Mouse (Mus musculus): ENCODE measurements around the gene Dapk1. TPM values are rescaled to one million over a fixed set of nuclear protein-coding genes. Genes with fewer than 3 reads are reported as not detected.

Gene Dapk1
- total and polyA plus RNA-seq, 3 experiments: 26.0 to 27.1 (median 26.3) TPM

GRCm38 (mm10) chr13:60635636-60636035, 33.9 kb downstream of the Dapk1 start:
- H3K9ac ChIP-seq (ENCODE audit: low read depth, low read length): no peak overlapping the region
- H3K36me3 ChIP-seq (ENCODE audit: control insufficient read depth, insufficient read depth, low read length): peaks cover 14% of the 10 kb centered on the region
- 39% methylated on average over 6 of the region's 6 CpGs for WGBS
- peaks cover 2% of the 10 kb centered on the region; the same call in 1 of the 2 replicates for H3K79me2 ChIP-seq (replicated peaks; ENCODE audit: control insufficient read depth, insufficient read depth, low read length)
- no peak overlapping the region for H3K4me3 ChIP-seq
- TF ChIP-seq EP300 (IDR thresholded peaks at IDR 0.05; ENCODE audit: insufficient read depth, low read depth, low read length) (no peak), CTCF (IDR thresholded peaks at IDR 0.05) (no peak), POLR2A (IDR thresholded peaks at IDR 0.05; ENCODE audit: insufficient read depth, low read depth, low read length) (no peak)
- H3K4me1 ChIP-seq (ENCODE audit: control insufficient read depth, insufficient read depth, low read length): peaks cover 12% of the 10 kb centered on the region
- peak overlapping the region; percentile 54 for H3K27ac ChIP-seq
- H3K27me3 ChIP-seq (ENCODE audit: control insufficient read depth, insufficient read depth, low read length): no peaks in the 10 kb centered on the region
- DNase-seq: no peak
- intact Hi-C loops (cut with DNase I): no loop called here

GRCm38 (mm10) chr13:60639482-60640055, 37.8 kb downstream of the Dapk1 start:
- H3K79me2 ChIP-seq (replicated peaks; ENCODE audit: control insufficient read depth, insufficient read depth, low read length): peaks cover 2% of the 10 kb centered on the region
- no peaks in the 10 kb centered on the region for H3K27me3 ChIP-seq (ENCODE audit: control insufficient read depth, insufficient read depth, low read length)
- no peak overlapping the region for H3K9ac ChIP-seq (ENCODE audit: low read depth, low read length)
- peaks cover 7% of the 10 kb centered on the region for H3K4me1 ChIP-seq (ENCODE audit: control insufficient read depth, insufficient read depth, low read length)
- H3K36me3 ChIP-seq (ENCODE audit: control insufficient read depth, insufficient read depth, low read length): peaks cover 12% of the 10 kb centered on the region
- no peak overlapping the region for H3K4me3 ChIP-seq
- no peak for DNase-seq
- H3K27ac ChIP-seq: no peak overlapping the region
- TF ChIP-seq EP300 (IDR thresholded peaks at IDR 0.05; ENCODE audit: insufficient read depth, low read depth, low read length): no peak
- no peak for TF ChIP-seq CTCF (IDR thresholded peaks at IDR 0.05)
- no peak for TF ChIP-seq POLR2A (IDR thresholded peaks at IDR 0.05; ENCODE audit: insufficient read depth, low read depth, low read length)
- intact Hi-C loops (cut with DNase I): no loop called here
- 83% methylated on average over 11 of the region's 11 CpGs for whole genome bisulfite sequencing

GRCm38 (mm10) chr13:60640420-60640819, 38.7 kb downstream of the Dapk1 start:
- no peak for TF ChIP-seq POLR2A (IDR thresholded peaks at IDR 0.05; ENCODE audit: insufficient read depth, low read depth, low read length)

GRCm38 (mm10) chr13:60644457-60644889, 42.7 kb downstream of the Dapk1 start:
- DNase-seq: peak in 1 of 2 experiments; percentile 24
- H3K4me1 ChIP-seq (ENCODE audit: control insufficient read depth, insufficient read depth, low read length): peaks cover 3% of the 10 kb centered on the region
- H3K27ac ChIP-seq: no peak overlapping the region
- TF ChIP-seq EP300 (IDR thresholded peaks at IDR 0.05; ENCODE audit: insufficient read depth, low read depth, low read length): no peak
- TF ChIP-seq POLR2A (IDR thresholded peaks at IDR 0.05; ENCODE audit: insufficient read depth, low read depth, low read length): no peak
- no peak for TF ChIP-seq CTCF (IDR thresholded peaks at IDR 0.05)
- no peaks in the 10 kb centered on the region; the same call in 1 of the 2 replicates for H3K79me2 ChIP-seq (replicated peaks; ENCODE audit: control insufficient read depth, insufficient read depth, low read length)
- no peak overlapping the region for H3K9ac ChIP-seq (ENCODE audit: low read depth, low read length)
- no peaks in the 10 kb centered on the region for H3K36me3 ChIP-seq (ENCODE audit: control insufficient read depth, insufficient read depth, low read length)
- no peak overlapping the region for H3K4me3 ChIP-seq
- no peaks in the 10 kb centered on the region for H3K27me3 ChIP-seq (ENCODE audit: control insufficient read depth, insufficient read depth, low read length)
- WGBS: 25% methylated on average over 5 of the region's 5 CpGs
- intact Hi-C loops (cut with DNase I): no loop called here

More at GRCm38 (mm10) chr13:60640420-60640819, 38.7 kb downstream of the Dapk1 start:
- Histone ChIP-seq H3K79me2 (replicated peaks; ENCODE audit: control insufficient read depth, insufficient read depth, low read length) (peaks cover 2% of the 10 kb centered on the region), H3K27ac (no peak overlapping the region), H3K36me3 (ENCODE audit: control insufficient read depth, insufficient read depth, low read length) (peaks cover 7% of the 10 kb centered on the region; the same call in 1 of the 2 replicates), H3K9ac (ENCODE audit: low read depth, low read length) (no peak overlapping the region), H3K4me1 (ENCODE audit: control insufficient read depth, insufficient read depth, low read length) (peaks cover 5% of the 10 kb centered on the region), H3K4me3 (no peak overlapping the region), H3K27me3 (ENCODE audit: control insufficient read depth, insufficient read depth, low read length) (no peaks in the 10 kb centered on the region)
- no peak for DNase-seq
- 67% methylated on average over 7 of the region's 7 CpGs for WGBS
- intact Hi-C loops (cut with DNase I): no loop called here

GRCm38 (mm10) chr13:60646791-60647190, 45.0 kb downstream of the Dapk1 start:
- intact Hi-C loops (cut with DNase I): no loop called here
- H3K9ac ChIP-seq (ENCODE audit: low read depth, low read length): no peak overlapping the region
- H3K27me3 ChIP-seq (ENCODE audit: control insufficient read depth, insufficient read depth, low read length): no peaks in the 10 kb centered on the region
- no peak for TF ChIP-seq EP300 (IDR thresholded peaks at IDR 0.05; ENCODE audit: insufficient read depth, low read depth, low read length)
- no peak for TF ChIP-seq POLR2A (IDR thresholded peaks at IDR 0.05; ENCODE audit: insufficient read depth, low read depth, low read length)
- no peak for TF ChIP-seq CTCF (IDR thresholded peaks at IDR 0.05)
- no peaks in the 10 kb centered on the region; the same call in 1 of the 2 replicates for H3K79me2 ChIP-seq (replicated peaks; ENCODE audit: control insufficient read depth, insufficient read depth, low read length)
- H3K36me3 ChIP-seq (ENCODE audit: control insufficient read depth, insufficient read depth, low read length): no peaks in the 10 kb centered on the region
- 99% methylated on average over 3 of the region's 3 CpGs for WGBS
- H3K4me3 ChIP-seq: no peak overlapping the region
- H3K27ac ChIP-seq: no peak overlapping the region
- peaks cover 3% of the 10 kb centered on the region for H3K4me1 ChIP-seq (ENCODE audit: control insufficient read depth, insufficient read depth, low read length)
- DNase-seq: no peak

GRCm38 (mm10) chr13:60648350-60648749, 46.6 kb downstream of the Dapk1 start:
- Histone ChIP-seq H3K36me3 (ENCODE audit: control insufficient read depth, insufficient read depth, low read length) (no peaks in the 10 kb centered on the region), H3K27ac (no peak overlapping the region), H3K4me3 (no peak overlapping the region), H3K79me2 (replicated peaks; ENCODE audit: control insufficient read depth, insufficient read depth, low read length) (no peaks in the 10 kb centered on the region; the same call in 1 of the 2 replicates), H3K27me3 (ENCODE audit: control insufficient read depth, insufficient read depth, low read length) (no peaks in the 10 kb centered on the region), H3K4me1 (ENCODE audit: control insufficient read depth, insufficient read depth, low read length) (peaks cover 4% of the 10 kb centered on the region), H3K9ac (ENCODE audit: low read depth, low read length) (no peak overlapping the region)
- DNase-seq: no peak
- intact Hi-C loops (cut with DNase I): no loop called here
- 80% methylated on average over 5 of the region's 5 CpGs for WGBS
- TF ChIP-seq POLR2A (IDR thresholded peaks at IDR 0.05; ENCODE audit: insufficient read depth, low read depth, low read length) (no peak), CTCF (IDR thresholded peaks at IDR 0.05) (no peak), EP300 (IDR thresholded peaks at IDR 0.05; ENCODE audit: insufficient read depth, low read depth, low read length) (no peak)

Data from heart, adult 2 months (tissue).